Mouse (Mus musculus) natural killer cell, adult 2 months (primary cell): ENCODE data around the gene Vmn1r170.
"Not testable (repeated sequence)": the region's sequence is repeated elsewhere in the genome, so short reads cannot be mapped to it uniquely, and the experiment has no call there.

ENCODE experiments used
- DNase-seq, 2 experiments: peaks; one replicate each; pipeline ENCODE4 v3.0.0; 2022; ENCODE audit warnings: low spot score in 2 of 2

The Vmn1r170 gene

GRCm38 (mm10) chr7:23605875-23606274, at the start of gene Vmn1r170:
Vmn1r170 (plus strand) TSS chr7:23606175.
- not testable (repeated sequence) for DNase-seq

- not testable (repeated sequence) for DNase-seq
Observed at GRCm38 (mm10) chr7:23575226-23575625, 30.7 kb upstream of the Vmn1r170 start, which contains the start of gene Vmn1r169. Vmn1r169 (plus strand) TSS chr7:23575526.

GRCm38 (mm10) chr7:23630422-23630821, 24.4 kb downstream of the Vmn1r170 start, which contains the start of gene Vmn1r171:
Vmn1r171 (plus strand) TSS chr7:23630722.
- DNase-seq = no peak
